Mouse (Mus musculus): ENCODE results near the gene Atxn2. TPM values are rescaled to one million over a fixed set of nuclear protein-coding genes. Genes with fewer than 3 reads are reported as not detected.

Atxn2 gene
- polyA plus RNA-seq, 1 experiment: 62.9 TPM

DNA sequence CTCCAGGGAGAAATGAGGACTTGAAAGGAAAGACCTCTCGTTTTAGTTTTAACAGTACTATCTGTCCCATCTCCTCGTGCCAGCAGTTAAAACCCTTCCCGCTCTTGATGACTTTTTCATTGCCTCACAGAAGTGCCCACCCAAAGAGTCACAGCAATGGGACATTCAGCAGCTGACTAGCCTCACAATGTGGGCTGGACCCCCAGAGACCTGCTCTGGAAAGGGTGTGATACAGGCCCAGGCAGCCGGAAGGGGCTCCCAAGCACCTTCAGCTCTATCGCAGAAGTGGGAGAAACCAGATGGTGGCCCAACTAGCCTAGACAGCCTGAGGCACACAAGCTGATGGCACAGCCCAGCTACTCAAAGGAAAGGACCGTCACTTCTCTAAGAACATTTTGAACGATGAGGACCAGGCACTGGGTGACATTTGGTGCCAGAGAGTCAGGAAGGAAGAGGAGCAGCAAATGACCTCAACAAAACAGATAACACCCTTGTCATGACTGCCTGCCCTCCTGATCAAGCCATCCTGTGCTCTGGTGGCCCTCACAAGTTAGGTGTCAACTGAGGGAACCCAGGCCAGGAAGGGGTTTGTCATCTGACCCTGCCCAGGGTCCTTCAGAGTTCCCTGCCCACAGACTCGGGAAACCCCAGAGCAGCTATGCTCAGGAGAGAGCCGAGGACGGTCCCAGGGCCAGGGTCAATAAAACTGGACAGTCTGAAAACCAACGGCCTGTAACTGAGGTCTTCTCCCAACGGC is 124.0 kb downstream of the Atxn2 start:
- peak overlapping the region; percentile 82 for H3K4me3 ChIP-seq (ENCODE audit: insufficient read depth, low read length)
- TF ChIP-seq POLR2A (IDR thresholded peaks at IDR 0.05; ENCODE audit: borderline replicate concordance, low read depth, low read length) (no peak), CTCF (IDR thresholded peaks at IDR 0.05; ENCODE audit: low read depth, low read length) (no peak)
- peak overlapping the region; percentile 99 for H3K27ac ChIP-seq (ENCODE audit: insufficient read depth, low read depth, low read length)
- H3K4me1 ChIP-seq (ENCODE audit: control insufficient read depth, insufficient read depth, low read length): peaks cover 33% of the 10 kb centered on the region

DNA sequence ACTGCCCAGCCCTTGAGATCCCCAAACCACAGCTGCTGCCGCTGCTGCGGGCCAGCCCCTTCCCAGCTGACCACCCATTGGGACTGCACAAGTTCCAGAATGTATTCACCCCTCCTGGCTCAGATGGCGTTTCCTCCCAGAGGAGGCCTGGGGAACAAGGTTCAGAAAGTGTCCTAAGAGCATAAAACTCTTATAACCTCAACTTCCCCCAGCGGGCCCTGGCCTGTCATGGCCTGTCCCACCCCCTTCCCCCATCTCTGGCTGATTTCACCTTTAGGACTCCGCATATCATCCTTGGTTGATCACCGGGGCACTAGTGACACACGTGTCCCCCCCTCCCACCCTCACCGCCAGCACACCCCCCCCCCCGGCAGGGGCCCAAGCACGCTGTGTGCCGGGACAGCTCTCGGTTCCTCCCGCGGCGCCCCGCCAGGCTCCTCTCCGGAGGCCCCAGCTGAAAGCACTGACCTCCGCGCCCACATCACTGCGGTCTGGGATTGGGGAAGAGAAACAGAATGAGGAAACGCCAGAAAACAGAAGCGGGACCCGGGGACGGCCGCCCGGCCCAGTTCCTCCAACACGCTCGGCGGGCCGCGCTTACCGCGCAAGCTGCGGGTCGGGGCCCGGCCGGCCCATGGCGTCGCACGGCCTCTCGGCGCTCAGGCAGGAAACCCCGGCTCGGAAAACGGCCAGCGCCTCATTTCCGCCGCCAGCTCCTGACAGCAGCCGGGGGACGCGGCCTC is 125.0 kb downstream of the Atxn2 start:
- peak overlapping the region; percentile 99 for H3K27ac ChIP-seq (ENCODE audit: insufficient read depth, low read depth, low read length)
- H3K4me3 ChIP-seq (ENCODE audit: insufficient read depth, low read length): peak overlapping the region; percentile 82
- peaks cover 25% of the 10 kb centered on the region for H3K4me1 ChIP-seq (ENCODE audit: control insufficient read depth, insufficient read depth, low read length)
- TF ChIP-seq POLR2A (IDR thresholded peaks at IDR 0.05; ENCODE audit: borderline replicate concordance, low read depth, low read length) (no peak), CTCF (IDR thresholded peaks at IDR 0.05; ENCODE audit: low read depth, low read length) (no peak)

DNA sequence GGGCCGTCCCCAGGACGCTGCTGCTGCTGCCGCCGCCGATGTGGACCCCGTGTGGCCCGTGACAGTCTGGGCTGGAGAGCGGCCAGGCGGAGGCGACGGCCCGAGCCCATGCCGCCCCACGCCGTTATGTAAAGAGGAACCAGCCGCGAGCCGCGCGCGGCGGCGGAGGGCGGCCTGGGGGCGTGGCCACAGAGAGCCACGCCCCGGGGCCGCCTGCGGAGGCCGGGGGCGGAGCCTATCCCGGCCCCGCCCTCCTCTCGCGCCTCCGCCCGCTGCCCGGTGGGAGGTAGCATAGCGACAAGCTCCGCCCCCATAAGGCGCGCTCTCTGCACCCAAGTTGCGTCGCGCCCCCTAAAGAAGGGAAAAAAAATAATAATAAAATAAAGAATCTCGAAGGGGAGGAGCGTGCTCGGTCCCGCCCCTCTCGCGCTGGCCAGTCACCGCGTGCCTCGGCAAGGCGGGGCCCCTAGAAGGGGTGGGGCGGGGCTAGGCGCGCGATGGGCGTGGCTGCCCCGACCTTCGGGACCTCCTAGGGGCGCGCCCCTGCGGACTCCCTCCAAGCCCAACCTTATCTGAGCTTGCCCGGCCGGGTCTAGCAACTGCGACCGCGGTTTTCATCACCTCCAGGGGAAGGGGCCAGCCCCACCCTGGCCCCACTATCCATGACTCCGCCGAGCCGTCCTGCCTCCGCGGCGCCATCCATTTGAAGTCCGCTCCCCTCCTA is 125.7 kb downstream of the Atxn2 start:
- no peak for TF ChIP-seq CTCF (IDR thresholded peaks at IDR 0.05; ENCODE audit: low read depth, low read length)
- TF ChIP-seq POLR2A (IDR thresholded peaks at IDR 0.05; ENCODE audit: borderline replicate concordance, low read depth, low read length): peak; percentile 33; the same call in 1 of the 2 replicates
- H3K27ac ChIP-seq (ENCODE audit: insufficient read depth, low read depth, low read length): peak overlapping the region; percentile 99
- peaks cover 23% of the 10 kb centered on the region for H3K4me1 ChIP-seq (ENCODE audit: control insufficient read depth, insufficient read depth, low read length)
- H3K4me3 ChIP-seq (ENCODE audit: insufficient read depth, low read length): peak overlapping the region; percentile 82

DNA sequence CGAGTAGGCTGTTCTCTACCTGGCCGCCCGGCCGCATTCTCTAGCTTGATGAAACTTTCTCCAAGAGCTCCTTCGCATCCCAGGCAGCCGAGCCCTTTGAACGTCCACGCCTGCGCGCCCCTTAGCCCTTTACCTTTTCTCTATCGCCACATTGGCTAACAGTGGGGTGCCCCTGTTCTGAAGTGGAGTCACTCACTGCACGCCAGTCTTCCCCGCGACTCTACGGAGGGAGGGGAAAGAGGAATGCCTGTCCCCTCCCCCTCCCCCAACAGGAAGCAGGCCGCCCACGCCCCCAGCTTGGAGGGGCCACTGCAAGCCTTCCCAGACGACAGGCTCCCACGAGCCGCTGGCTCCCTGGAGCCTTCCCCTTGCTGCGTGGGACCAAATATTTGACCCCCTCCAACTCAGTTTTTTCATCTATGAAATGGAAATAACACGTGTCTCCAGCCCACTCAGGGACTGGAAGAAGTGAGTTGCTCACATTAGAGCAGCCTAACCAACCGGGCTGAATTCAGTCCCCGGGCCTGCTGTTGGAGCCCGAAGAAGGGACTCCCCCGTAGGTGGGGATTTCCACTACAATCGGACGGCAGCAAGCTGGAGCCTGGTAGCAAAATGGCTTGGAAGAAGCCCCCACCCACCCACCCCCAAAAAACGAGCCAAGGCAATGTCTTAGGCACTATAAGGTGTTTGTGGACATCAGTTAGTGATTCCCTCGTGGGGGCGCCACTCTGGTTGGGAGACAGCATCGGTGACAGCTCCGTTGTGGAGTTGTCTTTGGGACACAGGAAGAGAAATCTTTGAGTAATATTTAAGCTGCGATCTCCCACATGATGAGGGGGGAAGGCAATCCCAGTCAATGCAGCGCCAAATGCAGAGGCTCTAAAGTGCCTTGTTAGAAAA is 126.6 kb downstream of the Atxn2 start, which contains the start of gene Sh2b3:
Gene Sh2b3, minus strand, starts transcription at position 206 of the 900 bp plus-strand sequence.
- TF ChIP-seq POLR2A (IDR thresholded peaks at IDR 0.05; ENCODE audit: borderline replicate concordance, low read depth, low read length) (no peak), CTCF (IDR thresholded peaks at IDR 0.05; ENCODE audit: low read depth, low read length) (no peak)
- H3K27ac ChIP-seq (ENCODE audit: insufficient read depth, low read depth, low read length): peak within 1 kb of the TSS; percentile 99
- peaks cover 18% of the 10 kb centered on the region for H3K4me1 ChIP-seq (ENCODE audit: control insufficient read depth, insufficient read depth, low read length)
- H3K4me3 ChIP-seq (ENCODE audit: insufficient read depth, low read length): peak within 1 kb of the TSS; percentile 82

DNA sequence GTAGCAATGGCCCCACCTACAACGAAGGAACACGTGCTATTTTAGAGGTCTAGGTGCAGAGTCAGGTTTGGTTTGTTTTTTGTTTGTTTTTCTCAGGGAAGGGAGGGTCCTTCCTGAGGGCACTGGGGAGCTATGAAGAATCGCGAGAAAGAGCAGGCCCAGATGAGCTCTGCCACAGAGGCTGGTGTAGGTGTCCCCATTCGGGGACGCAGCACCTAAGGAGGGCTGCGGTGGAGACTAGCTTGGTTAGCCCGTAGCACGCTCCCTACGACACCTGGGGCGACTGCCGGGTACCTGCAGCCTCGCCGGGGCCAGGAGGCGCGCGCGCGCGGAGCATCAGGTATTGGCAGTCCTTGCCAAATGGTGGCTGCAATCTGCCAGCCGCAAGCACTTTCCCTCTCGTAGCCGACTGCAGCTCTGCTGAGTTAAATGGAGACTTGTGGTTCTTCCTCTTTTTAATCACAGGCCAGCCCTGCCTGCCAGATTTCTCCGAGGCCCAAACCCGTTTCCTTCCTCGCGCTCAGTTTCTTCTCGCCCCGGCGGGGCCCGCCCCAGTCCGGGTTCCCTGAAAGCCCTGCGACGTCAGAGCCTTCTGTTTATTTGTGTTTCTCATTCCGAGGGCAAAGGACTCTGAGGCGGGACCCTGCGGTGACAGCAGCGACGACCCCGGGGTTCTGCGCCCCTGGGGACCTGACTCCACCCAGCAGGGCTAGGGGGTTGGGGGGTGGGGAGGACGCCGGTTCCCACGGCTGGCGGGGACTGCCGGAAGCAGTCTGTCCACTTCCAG is 127.4 kb downstream of the Atxn2 start:
- H3K4me1 ChIP-seq (ENCODE audit: control insufficient read depth, insufficient read depth, low read length): peaks cover 17% of the 10 kb centered on the region
- peak overlapping the region; percentile 79 for H3K4me3 ChIP-seq (ENCODE audit: insufficient read depth, low read length)
- no peak for TF ChIP-seq CTCF (IDR thresholded peaks at IDR 0.05; ENCODE audit: low read depth, low read length)
- TF ChIP-seq POLR2A (IDR thresholded peaks at IDR 0.05; ENCODE audit: borderline replicate concordance, low read depth, low read length): no peak
- peak overlapping the region; percentile 97 for H3K27ac ChIP-seq (ENCODE audit: insufficient read depth, low read depth, low read length)

DNA sequence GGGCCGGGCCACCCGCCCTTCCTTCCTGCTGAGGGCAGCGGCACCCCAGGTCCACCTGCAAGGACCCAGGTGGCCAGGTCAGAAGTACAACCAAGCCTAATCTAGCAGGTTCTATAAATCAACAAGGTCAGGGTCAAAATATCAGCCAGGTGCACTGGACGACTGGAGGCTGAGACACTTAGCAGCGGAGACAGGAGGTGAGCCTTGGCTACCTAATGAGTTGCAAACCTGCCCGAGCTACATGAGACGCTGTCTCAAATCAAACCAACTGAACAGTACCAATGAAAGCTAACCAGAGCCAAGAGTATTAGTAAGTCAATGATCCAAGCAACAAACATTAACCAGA is 128.0 kb downstream of the Atxn2 start:
- Histone ChIP-seq H3K4me1 (ENCODE audit: control insufficient read depth, insufficient read depth, low read length) (peaks cover 22% of the 10 kb centered on the region), H3K4me3 (ENCODE audit: insufficient read depth, low read length) (peak overlapping the region; percentile 79), H3K27ac (ENCODE audit: insufficient read depth, low read depth, low read length) (peak overlapping the region; percentile 97)
- no peak for TF ChIP-seq POLR2A (IDR thresholded peaks at IDR 0.05; ENCODE audit: borderline replicate concordance, low read depth, low read length)
- TF ChIP-seq CTCF (IDR thresholded peaks at IDR 0.05; ENCODE audit: low read depth, low read length): no peak

DNA sequence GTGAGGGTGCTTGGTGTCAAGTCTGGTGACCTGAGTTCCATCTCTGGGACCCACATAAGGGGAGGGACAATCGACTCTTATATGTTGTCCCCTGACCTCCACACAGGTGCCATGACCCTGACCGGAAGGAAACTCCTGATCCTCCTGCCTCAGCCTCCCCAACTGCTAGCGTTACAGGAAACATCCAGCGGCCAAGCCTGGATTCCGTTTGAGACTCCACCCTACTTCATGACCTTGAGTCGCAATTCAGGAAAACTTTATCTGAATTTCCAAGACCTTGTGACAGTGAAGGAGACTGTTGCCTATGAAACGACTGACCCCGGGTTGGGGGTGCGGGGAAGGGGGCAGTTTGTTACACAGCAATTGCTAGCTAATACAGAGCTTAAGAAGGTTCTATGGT is 130.4 kb downstream of the Atxn2 start:
- H3K27ac ChIP-seq (ENCODE audit: insufficient read depth, low read depth, low read length): peak overlapping the region; percentile 35
- TF ChIP-seq CTCF (IDR thresholded peaks at IDR 0.05; ENCODE audit: low read depth, low read length): no peak
- TF ChIP-seq POLR2A (IDR thresholded peaks at IDR 0.05; ENCODE audit: borderline replicate concordance, low read depth, low read length): no peak
- no peak overlapping the region for H3K4me3 ChIP-seq (ENCODE audit: insufficient read depth, low read length)
- peaks cover 34% of the 10 kb centered on the region for H3K4me1 ChIP-seq (ENCODE audit: control insufficient read depth, insufficient read depth, low read length)

DNA sequence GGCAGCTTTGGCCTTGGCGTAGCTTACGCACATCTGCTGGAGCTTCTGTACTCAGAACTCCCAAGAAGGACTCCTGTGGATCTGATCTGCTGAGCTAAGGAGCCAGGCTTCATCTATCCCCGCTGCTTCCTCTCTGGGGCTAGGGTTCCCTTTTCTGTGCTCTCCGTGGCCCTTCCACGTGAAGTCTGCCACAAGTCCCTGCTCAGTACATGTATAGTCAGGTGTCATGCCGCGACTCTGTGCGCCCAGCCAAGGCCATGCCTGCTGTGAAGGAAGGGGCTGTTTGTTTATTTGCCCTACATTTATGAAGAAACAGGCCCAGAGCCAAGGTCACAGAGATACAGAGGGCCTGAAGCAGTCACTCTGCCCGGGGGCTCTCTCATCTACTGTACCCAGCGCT is 130.8 kb downstream of the Atxn2 start:
- peak overlapping the region; percentile 72 for H3K27ac ChIP-seq (ENCODE audit: insufficient read depth, low read depth, low read length)
- H3K4me1 ChIP-seq (ENCODE audit: control insufficient read depth, insufficient read depth, low read length): peaks cover 36% of the 10 kb centered on the region
- TF ChIP-seq POLR2A (IDR thresholded peaks at IDR 0.05; ENCODE audit: borderline replicate concordance, low read depth, low read length): no peak
- TF ChIP-seq CTCF (IDR thresholded peaks at IDR 0.05; ENCODE audit: low read depth, low read length): no peak
- H3K4me3 ChIP-seq (ENCODE audit: insufficient read depth, low read length): no peak overlapping the region
